Mouse (Mus musculus): Measurements from ENCODE around the gene Wfdc2.

Wfdc2 gene

GRCm38 (mm10) chr2:164562391-164563188 is at the start of gene Wfdc2:
Wfdc2 (plus strand) TSS chr2:164562413.
- DNase-seq (ENCODE audit: extremely low spot score, low read depth, low spot score): no peak

- DNase-seq (ENCODE audit: extremely low spot score, low read depth, low spot score): no peak
These were observed 48.8 kb upstream of the Wfdc2 start for GRCm38 (mm10) chr2:164513389-164513788.

GRCm38 (mm10) chr2:164514916-164515315 is 47.3 kb upstream of the Wfdc2 start:
- DNase-seq (ENCODE audit: extremely low spot score, low read depth, low spot score): no peak

- DNase-seq (ENCODE audit: extremely low spot score, low read depth, low spot score): no peak
These were observed 46.3 kb upstream of the Wfdc2 start for GRCm38 (mm10) chr2:164515897-164516296.

- DNase-seq (ENCODE audit: extremely low spot score, low read depth, low spot score): no peak
These were observed 45.6 kb upstream of the Wfdc2 start for GRCm38 (mm10) chr2:164516592-164516991.

GRCm38 (mm10) chr2:164517485-164518221 is 44.6 kb upstream of the Wfdc2 start:
- DNase-seq (ENCODE audit: extremely low spot score, low read depth, low spot score): no peak

GRCm38 (mm10) chr2:164518266-164519170 is 43.7 kb upstream of the Wfdc2 start:
- DNase-seq (ENCODE audit: extremely low spot score, low read depth, low spot score): no peak

- DNase-seq (ENCODE audit: extremely low spot score, low read depth, low spot score): no peak
These were observed 43.1 kb upstream of the Wfdc2 start for GRCm38 (mm10) chr2:164519171-164519526.

- DNase-seq (ENCODE audit: extremely low spot score, low read depth, low spot score): no peak
These were observed 41.4 kb upstream of the Wfdc2 start for GRCm38 (mm10) chr2:164520782-164521181.

GRCm38 (mm10) chr2:164521841-164522240 is 40.4 kb upstream of the Wfdc2 start:
- no peak for DNase-seq (ENCODE audit: extremely low spot score, low read depth, low spot score)

GRCm38 (mm10) chr2:164522280-164522679 is 39.9 kb upstream of the Wfdc2 start:
- no peak for DNase-seq (ENCODE audit: extremely low spot score, low read depth, low spot score)

GRCm38 (mm10) chr2:164523301-164523773 is 38.9 kb upstream of the Wfdc2 start:
- DNase-seq (ENCODE audit: extremely low spot score, low read depth, low spot score): no peak

- DNase-seq (ENCODE audit: extremely low spot score, low read depth, low spot score): no peak
These were observed 33.7 kb upstream of the Wfdc2 start for GRCm38 (mm10) chr2:164528557-164528956.

- peak; percentile 50 for DNase-seq (ENCODE audit: extremely low spot score, low read depth, low spot score)
These were observed 31.0 kb upstream of the Wfdc2 start for GRCm38 (mm10) chr2:164531169-164531568.

GRCm38 (mm10) chr2:164534315-164534714 is 27.9 kb upstream of the Wfdc2 start:
- no peak for DNase-seq (ENCODE audit: extremely low spot score, low read depth, low spot score)

- no peak for DNase-seq (ENCODE audit: extremely low spot score, low read depth, low spot score)
These were observed 25.2 kb upstream of the Wfdc2 start for GRCm38 (mm10) chr2:164537003-164537402.

GRCm38 (mm10) chr2:164540652-164541427 is 21.4 kb upstream of the Wfdc2 start:
- no peak for DNase-seq (ENCODE audit: extremely low spot score, low read depth, low spot score)

- no peak for DNase-seq (ENCODE audit: extremely low spot score, low read depth, low spot score)
These were observed 20.1 kb upstream of the Wfdc2 start for GRCm38 (mm10) chr2:164542132-164542531.

GRCm38 (mm10) chr2:164542598-164542997 is 19.6 kb upstream of the Wfdc2 start:
- DNase-seq (ENCODE audit: extremely low spot score, low read depth, low spot score): no peak

GRCm38 (mm10) chr2:164543745-164544144 is 18.5 kb upstream of the Wfdc2 start:
- no peak for DNase-seq (ENCODE audit: extremely low spot score, low read depth, low spot score)
